Mouse (Mus musculus) thymus, adult 18-20 months (tissue): ENCODE data around the gene Hdac5.
A peak's percentile ranks its signal among the peaks of the same experiment; 100 is the strongest.
"Not testable (repeated sequence)": the region's sequence is repeated elsewhere in the genome, so short reads cannot be mapped to it uniquely, and the experiment has no call there.

ENCODE experiments used
- DNase-seq, 2 experiments: peaks; one replicate each; pipeline ENCODE4 v3.0.0; 2022; ENCODE audit warnings: mixed read lengths in 2 of 2

Hdac5 gene

GRCm38 (mm10) chr11:102179836-102180235 lies 50.1 kb downstream of the Hdac5 start:
- DNase-seq = no peak

GRCm38 (mm10) chr11:102168689-102169088 lies 61.3 kb downstream of the Hdac5 start:
- DNase-seq = no peak

GRCm38 (mm10) chr11:102167539-102167938 lies 62.4 kb downstream of the Hdac5 start:
- no peak for DNase-seq

GRCm38 (mm10) chr11:102165971-102166722 lies 63.8 kb downstream of the Hdac5 start:
- DNase-seq = no peak

- DNase-seq = no peak
These were observed 70.2 kb downstream of the Hdac5 start for GRCm38 (mm10) chr11:102159781-102160180.

GRCm38 (mm10) chr11:102158024-102158423 lies 71.9 kb downstream of the Hdac5 start:
- DNase-seq = not testable (repeated sequence)

- no peak for DNase-seq
These were observed 73.2 kb downstream of the Hdac5 start for GRCm38 (mm10) chr11:102156786-102157089.

- DNase-seq = peak; percentile 49 to 71
These were observed 73.8 kb downstream of the Hdac5 start, which contains the start of gene Tmem101 for GRCm38 (mm10) chr11:102156039-102156785. Gene Tmem101, minus strand, starts transcription at chr11:102156404.

GRCm38 (mm10) chr11:102147213-102147989 lies 82.6 kb downstream of the Hdac5 start:
- DNase-seq = no peak

GRCm38 (mm10) chr11:102146531-102146930 lies 83.4 kb downstream of the Hdac5 start:
- no peak for DNase-seq

- DNase-seq = no peak
These were observed 84.0 kb downstream of the Hdac5 start for GRCm38 (mm10) chr11:102146005-102146404.

GRCm38 (mm10) chr11:102145471-102146001 lies 84.4 kb downstream of the Hdac5 start, which contains the start of gene Nags:
Gene Nags, plus strand, starts transcription at chr11:102145513.
- no peak for DNase-seq

- DNase-seq = no peak
These were observed 85.0 kb downstream of the Hdac5 start for GRCm38 (mm10) chr11:102144957-102145470.
